Mouse (Mus musculus) G1E (cell line): ENCODE results near the gene Arsg. TPM values are rescaled to one million over a fixed set of nuclear protein-coding genes. Genes with fewer than 3 reads are reported as not detected.

Source experiments
- ATAC-seq: 2 replicates; pipeline ENCODE4 v1.8.0; 2016; ENCODE audit warnings: mild to moderate bottlenecking; ENCODE audit not compliant: insufficient number of reproducible peaks, poor library complexity, low FRiP score, severe bottlenecking; ENCODE audit errors: extremely low read depth
- DNase-seq: peaks from one replicate; pipeline ENCODE4 v3.0.0; 2012; ENCODE audit warnings: low spot score
- H3K27me3 ChIP-seq: 2 replicates; pipeline ENCODE4 v1.6.1; 2012; ENCODE audit warnings: mild to moderate bottlenecking, low read length, inconsistent platforms; ENCODE audit not compliant: insufficient read depth
- H3K36me3 ChIP-seq: replicated peaks from 2 replicates; pipeline ENCODE3; 2012; ENCODE audit warnings: mild to moderate bottlenecking, inconsistent platforms
- H3K4me1 ChIP-seq: 2 replicates; pipeline ENCODE4 v1.6.1; 2012; ENCODE audit warnings: low read depth, low read length, inconsistent platforms, mixed read lengths; ENCODE audit not compliant: insufficient read depth
- H3K4me3 ChIP-seq: 2 replicates; pipeline ENCODE4 v1.5.1; 2012; ENCODE audit warnings: low read depth, mild to moderate bottlenecking, inconsistent platforms, low read length, moderate library complexity, mixed read lengths
- H3K9me3 ChIP-seq: replicated peaks from 2 replicates; pipeline ENCODE4 v1.6.1; 2012; ENCODE audit warnings: inconsistent platforms
- CTCF ChIP-seq: IDR thresholded peaks from 2 replicates; pipeline ENCODE4 v1.5.1; 2012; ENCODE audit warnings: low read depth, low read length, inconsistent platforms, mixed read lengths
- GATA1 ChIP-seq: IDR thresholded peaks from 2 replicates; pipeline ENCODE4 v1.6.1; 2012; ENCODE audit warnings: borderline replicate concordance, low read length, inconsistent platforms, mixed read lengths
- GATA2 ChIP-seq: IDR thresholded peaks from 2 replicates; pipeline ENCODE4 v1.6.1; 2012; ENCODE audit warnings: low read depth, low read length, inconsistent platforms, borderline replicate concordance
- POLR2AphosphoS5 ChIP-seq: IDR thresholded peaks from 2 replicates; pipeline ENCODE4 v1.6.1; 2012; ENCODE audit warnings: low read depth, low read length, inconsistent platforms; ENCODE audit not compliant: insufficient replicate concordance
- TAL1 ChIP-seq: conservative IDR thresholded peaks from 2 replicates; pipeline ENCODE4 v1.6.1; 2012; ENCODE audit warnings: low read depth, low read length, inconsistent platforms, mixed read lengths
- polyA plus RNA-seq: library from polyadenylated mRNA; stranded (reverse); fragments of >175 nt; gene quantifications from 2 replicates; pipeline ENCODE4 v1.2.3, GENCODE M21; 2012
- total RNA-seq, 2 experiments: library from RNA; stranded (forward) in 1 of 2; stranded (reverse) in 1 of 2; fragments of 200-1000 nt in 1 of 2; fragments of >200 nt in 1 of 2; fragmentation: Nextera tagmentation in 1 of 2; gene quantifications; 2 replicates each; pipeline ENCODE4 v1.2.3; 2014 to 2017

Gene Arsg
- total and polyA plus RNA-seq, 3 experiments, result 1.0 to 6.1 (median 2.0) TPM

- peaks cover 39% of the 10 kb centered on the region for H3K36me3 ChIP-seq
- DNase-seq (no peak), ATAC-seq (peak; percentile 42)
- no peaks in the 10 kb centered on the region for H3K9me3 ChIP-seq
- H3K4me1 ChIP-seq, result peaks cover 70% of the 10 kb centered on the region
- H3K4me3 ChIP-seq, result peak overlapping the region; percentile 94
- no peaks in the 10 kb centered on the region for H3K27me3 ChIP-seq
- TF ChIP-seq POLR2AphosphoS5, result no peak
- TF ChIP-seq GATA1, result no peak
- TF ChIP-seq GATA2, result no peak
- TF ChIP-seq CTCF, result no peak
- TF ChIP-seq TAL1, result no peak
Observed at GRCm38 (mm10) chr11:109472821-109473170, 378 bp upstream of the Arsg start.

GRCm38 (mm10) chr11:109474086-109474742 is 1.0 kb downstream of the Arsg start:
- H3K36me3 ChIP-seq, result peaks cover 27% of the 10 kb centered on the region
- TF ChIP-seq CTCF (no peak), GATA1 (no peak), GATA2 (no peak), TAL1 (no peak), POLR2AphosphoS5 (no peak)
- ATAC-seq (no peak), DNase-seq (peak; percentile 31)
- no peaks in the 10 kb centered on the region for H3K27me3 ChIP-seq
- peaks cover 68% of the 10 kb centered on the region for H3K4me1 ChIP-seq
- H3K4me3 ChIP-seq, result peak overlapping the region; percentile 94
- H3K9me3 ChIP-seq, result no peaks in the 10 kb centered on the region

- no peak for ATAC-seq
Observed at GRCm38 (mm10) chr11:109474836-109475235, 1.7 kb downstream of the Arsg start.

GRCm38 (mm10) chr11:109475717-109476116 is 2.5 kb downstream of the Arsg start:
- DNase-seq (no peak), ATAC-seq (no peak)
- no peak for TF ChIP-seq GATA2
- no peak for TF ChIP-seq POLR2AphosphoS5
- no peak for TF ChIP-seq TAL1
- TF ChIP-seq GATA1, result no peak
- TF ChIP-seq CTCF, result no peak
- no peaks in the 10 kb centered on the region for H3K9me3 ChIP-seq
- H3K27me3 ChIP-seq, result no peaks in the 10 kb centered on the region
- H3K4me3 ChIP-seq, result no peak overlapping the region
- peaks cover 18% of the 10 kb centered on the region for H3K36me3 ChIP-seq
- H3K4me1 ChIP-seq, result peaks cover 68% of the 10 kb centered on the region

More at GRCm38 (mm10) chr11:109474836-109475235, 1.7 kb downstream of the Arsg start:
- no peaks in the 10 kb centered on the region for H3K27me3 ChIP-seq
- DNase-seq, result no peak
- H3K4me3 ChIP-seq, result no peak overlapping the region; the same call in 1 of the 2 replicates
- TF ChIP-seq GATA1 (no peak), GATA2 (no peak), CTCF (no peak)
- no peaks in the 10 kb centered on the region for H3K9me3 ChIP-seq
- H3K4me1 ChIP-seq, result peaks cover 68% of the 10 kb centered on the region
- H3K36me3 ChIP-seq, result peaks cover 22% of the 10 kb centered on the region

GRCm38 (mm10) chr11:109476241-109476640 is 3.1 kb downstream of the Arsg start:
- peaks cover 17% of the 10 kb centered on the region for H3K36me3 ChIP-seq
- no peak overlapping the region for H3K4me3 ChIP-seq
- no peak for DNase-seq
- no peaks in the 10 kb centered on the region for H3K27me3 ChIP-seq
- TF ChIP-seq POLR2AphosphoS5 (no peak), TAL1 (no peak), GATA2 (no peak), CTCF (no peak), GATA1 (no peak)
- peaks cover 69% of the 10 kb centered on the region for H3K4me1 ChIP-seq
- no peak for ATAC-seq
- no peaks in the 10 kb centered on the region for H3K9me3 ChIP-seq

- Histone ChIP-seq H3K4me3 (no peak overlapping the region), H3K4me1 (peaks cover 72% of the 10 kb centered on the region), H3K27me3 (no peaks in the 10 kb centered on the region), H3K9me3 (no peaks in the 10 kb centered on the region), H3K36me3 (peaks cover 17% of the 10 kb centered on the region)
- TF ChIP-seq POLR2AphosphoS5 (no peak), CTCF (no peak), GATA2 (no peak), TAL1 (no peak), GATA1 (no peak)
- DNase-seq (no peak), ATAC-seq (no peak)
Observed at GRCm38 (mm10) chr11:109476653-109477052, 3.5 kb downstream of the Arsg start.
